Mouse (Mus musculus): ENCODE results near the gene Gm21987. TPM values are rescaled to one million over a fixed set of nuclear protein-coding genes. Genes with fewer than 3 reads are reported as not detected.

Gene Gm21987
- polyA plus RNA-seq (2015; fragmentation: Nextera tagmentation; extraction: Ambion mirVana), result not detected in 2 replicates

DNA sequence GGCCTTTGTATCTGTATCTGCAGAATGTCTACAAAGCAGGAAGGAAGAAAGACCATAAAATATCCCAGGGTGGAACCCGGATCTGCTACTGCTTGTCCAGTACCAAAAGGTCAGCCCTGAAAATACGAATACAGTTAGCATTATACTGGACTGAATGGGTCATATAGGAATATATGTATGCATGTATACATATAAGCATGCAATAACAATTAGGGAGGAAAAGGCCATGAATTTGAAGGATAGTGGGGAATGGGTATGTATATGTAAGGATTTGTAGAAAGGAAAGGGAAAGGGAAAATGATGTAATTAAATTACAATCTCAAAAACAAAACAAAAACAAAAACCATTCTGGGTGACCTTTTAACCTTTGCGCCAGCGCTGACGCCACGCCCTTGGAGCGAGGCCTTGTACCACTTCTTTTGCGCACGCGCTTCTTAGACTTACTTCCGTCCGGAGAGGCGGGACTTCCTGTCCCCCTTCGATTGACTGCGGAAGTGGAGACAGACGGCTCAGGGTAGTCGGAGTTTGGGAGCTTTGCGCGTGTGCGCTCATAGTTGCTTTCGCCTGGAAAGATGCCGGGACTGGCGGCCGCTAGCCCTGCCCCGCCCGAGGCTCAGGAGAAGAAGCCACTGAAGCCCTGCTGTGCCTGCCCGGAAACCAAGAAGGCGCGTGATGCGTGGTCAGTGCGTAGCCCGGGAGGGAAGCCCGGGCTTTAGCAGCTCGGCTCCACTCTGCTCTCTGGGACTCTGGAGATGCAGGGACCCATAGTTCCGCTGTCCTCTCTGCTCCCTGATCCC is at the start of gene Gm21987, which contains the start of gene Cox17:
Gene Gm21987, plus strand, starts transcription at position 512 of the 797 bp plus-strand sequence.
Gene Cox17, plus strand, starts transcription at position 463 of the 797 bp plus-strand sequence.
- peak within 1 kb of the TSS; percentile 80 for H3K4me2 ChIP-seq (ENCODE audit: low read depth, low read length)
- no peaks in the 10 kb centered on the region for H3K9me3 ChIP-seq (replicated peaks; ENCODE audit: control insufficient read depth, low read length)
- H3K27ac ChIP-seq (ENCODE audit: low read length), result peak within 1 kb of the TSS; percentile 91
- peak within 1 kb of the TSS; percentile 95 for H3K9ac ChIP-seq (ENCODE audit: low read depth, low read length)
- peak within 1 kb of the TSS; percentile 96 for H3K4me3 ChIP-seq (ENCODE audit: low read depth, low read length)
- peaks cover 40% of the 10 kb centered on the region for H3K4me1 ChIP-seq (ENCODE audit: control insufficient read depth, low read depth, low read length)
- H3K27me3 ChIP-seq (ENCODE audit: control insufficient read depth, insufficient read depth, low read depth, low read length), result no peaks in the 10 kb centered on the region
- 2% methylated on average over 35 of the region's 35 CpGs for WGBS (ENCODE audit: insufficient replicate concordance)
- peaks cover 26% of the 10 kb centered on the region for H3K36me3 ChIP-seq (ENCODE audit: control insufficient read depth, insufficient read depth)
- ATAC-seq (ENCODE audit: low read depth), result peak; percentile 94

DNA sequence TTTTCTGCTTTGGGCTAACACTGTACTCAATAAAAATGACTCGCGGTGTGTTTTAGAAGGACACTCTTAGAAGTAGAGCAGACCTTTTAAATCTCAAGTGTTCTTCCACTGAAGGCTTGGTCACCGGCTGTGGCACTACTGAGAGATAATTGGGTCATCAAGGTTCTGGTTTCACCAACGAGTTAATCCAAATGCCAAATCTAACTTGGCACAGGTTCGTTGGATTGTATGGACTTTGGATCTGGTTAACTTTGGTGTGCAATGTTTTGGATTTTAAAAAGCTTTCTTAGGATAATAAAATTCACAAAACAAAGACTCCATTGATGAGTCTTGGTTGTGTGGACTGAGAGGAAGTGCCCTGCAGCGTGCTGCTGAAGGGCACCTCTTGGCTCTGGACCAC is 48.4 kb upstream of the Gm21987 start:
- no peak overlapping the region for H3K4me2 ChIP-seq (ENCODE audit: low read depth, low read length)
- H3K4me1 ChIP-seq (ENCODE audit: control insufficient read depth, low read depth, low read length), result no peaks in the 10 kb centered on the region; the same call in 1 of the 2 replicates
- H3K27ac ChIP-seq (ENCODE audit: low read length), result no peak overlapping the region
- H3K9ac ChIP-seq (ENCODE audit: low read depth, low read length), result no peak overlapping the region
- H3K27me3 ChIP-seq (ENCODE audit: control insufficient read depth, insufficient read depth, low read depth, low read length), result no peaks in the 10 kb centered on the region
- H3K9me3 ChIP-seq (replicated peaks; ENCODE audit: control insufficient read depth, low read length), result no peaks in the 10 kb centered on the region
- 74% methylated on average over 6 of the region's 6 CpGs for WGBS (ENCODE audit: insufficient replicate concordance)
- ATAC-seq (ENCODE audit: low read depth), result no peak
- H3K36me3 ChIP-seq (ENCODE audit: control insufficient read depth, insufficient read depth), result no peaks in the 10 kb centered on the region
- no peak overlapping the region for H3K4me3 ChIP-seq (ENCODE audit: low read depth, low read length)

DNA sequence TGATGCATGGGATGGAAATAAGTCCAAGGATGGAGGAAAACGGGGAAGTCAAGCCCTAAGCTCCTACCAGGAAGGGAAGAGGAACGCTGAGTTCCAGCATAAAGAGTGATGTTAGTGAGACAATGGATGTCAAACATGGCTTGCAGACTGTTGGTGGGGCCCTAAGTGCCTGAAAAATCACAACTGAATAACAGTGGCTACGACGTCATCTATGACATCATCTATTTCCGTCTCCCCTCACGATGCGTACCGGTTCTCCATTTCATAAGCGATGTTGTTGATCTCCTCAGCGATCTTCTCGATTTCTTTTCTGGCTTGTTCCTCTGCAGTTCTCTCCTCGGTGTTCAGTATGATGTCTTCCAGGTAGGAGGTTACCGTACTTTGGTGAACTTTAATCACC is 44.5 kb upstream of the Gm21987 start:
- Histone ChIP-seq H3K9ac (ENCODE audit: low read depth, low read length) (no peak overlapping the region), H3K4me2 (ENCODE audit: low read depth, low read length) (no peak overlapping the region), H3K27me3 (ENCODE audit: control insufficient read depth, insufficient read depth, low read depth, low read length) (no peaks in the 10 kb centered on the region), H3K27ac (ENCODE audit: low read length) (no peak overlapping the region), H3K36me3 (ENCODE audit: control insufficient read depth, insufficient read depth) (no peaks in the 10 kb centered on the region), H3K9me3 (replicated peaks; ENCODE audit: control insufficient read depth, low read length) (no peaks in the 10 kb centered on the region), H3K4me1 (ENCODE audit: control insufficient read depth, low read depth, low read length) (no peaks in the 10 kb centered on the region), H3K4me3 (ENCODE audit: low read depth, low read length) (no peak overlapping the region)
- 77% methylated on average over 13 of the region's 13 CpGs for WGBS (ENCODE audit: insufficient replicate concordance)
- no peak for ATAC-seq (ENCODE audit: low read depth)

DNA sequence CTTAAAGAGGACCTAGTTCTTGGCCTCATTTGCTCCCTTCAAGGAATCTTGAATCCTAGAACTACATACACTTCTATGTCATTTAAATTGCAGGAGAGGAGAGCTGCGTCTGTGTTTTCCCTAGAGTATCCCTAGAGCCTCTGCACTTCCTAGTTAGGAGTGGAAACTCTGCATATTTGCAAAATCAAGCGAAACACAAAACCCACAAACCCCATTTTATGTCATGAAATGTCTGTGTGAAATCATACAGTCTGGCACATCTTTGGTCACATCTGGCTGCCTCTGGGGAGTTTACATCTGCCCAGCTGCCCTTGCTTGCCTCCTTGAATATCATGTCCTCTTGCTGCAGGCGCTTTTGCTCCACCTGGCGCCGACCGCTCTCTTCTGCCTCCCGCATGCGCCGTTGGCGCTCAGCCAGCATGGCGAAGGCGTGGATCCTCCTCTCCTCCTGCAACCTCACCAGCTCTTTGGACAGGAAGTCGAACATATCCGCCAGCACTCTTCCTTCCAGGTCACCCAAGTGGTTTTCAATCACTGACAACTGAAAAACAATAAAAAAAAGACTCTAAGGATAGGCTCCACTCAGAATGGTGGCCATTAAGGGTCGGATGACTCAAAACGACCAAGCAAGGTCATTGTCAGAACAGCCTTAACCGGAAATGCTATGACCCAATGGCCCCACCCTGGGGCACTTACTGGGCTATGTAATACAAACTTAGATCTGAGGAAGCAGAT is 42.2 kb upstream of the Gm21987 start:
- Histone ChIP-seq H3K4me2 (ENCODE audit: low read depth, low read length) (no peak overlapping the region), H3K4me1 (ENCODE audit: control insufficient read depth, low read depth, low read length) (no peaks in the 10 kb centered on the region), H3K36me3 (ENCODE audit: control insufficient read depth, insufficient read depth) (no peaks in the 10 kb centered on the region), H3K4me3 (ENCODE audit: low read depth, low read length) (no peak overlapping the region), H3K9ac (ENCODE audit: low read depth, low read length) (no peak overlapping the region), H3K9me3 (replicated peaks; ENCODE audit: control insufficient read depth, low read length) (no peaks in the 10 kb centered on the region), H3K27ac (ENCODE audit: low read length) (no peak overlapping the region), H3K27me3 (ENCODE audit: control insufficient read depth, insufficient read depth, low read depth, low read length) (no peaks in the 10 kb centered on the region)
- ATAC-seq (ENCODE audit: low read depth), result 0 out of 2 replicates have a peak, but pooled peaks have one; percentile 27
- 65% methylated on average over 17 of the region's 17 CpGs for WGBS (ENCODE audit: insufficient replicate concordance)

DNA sequence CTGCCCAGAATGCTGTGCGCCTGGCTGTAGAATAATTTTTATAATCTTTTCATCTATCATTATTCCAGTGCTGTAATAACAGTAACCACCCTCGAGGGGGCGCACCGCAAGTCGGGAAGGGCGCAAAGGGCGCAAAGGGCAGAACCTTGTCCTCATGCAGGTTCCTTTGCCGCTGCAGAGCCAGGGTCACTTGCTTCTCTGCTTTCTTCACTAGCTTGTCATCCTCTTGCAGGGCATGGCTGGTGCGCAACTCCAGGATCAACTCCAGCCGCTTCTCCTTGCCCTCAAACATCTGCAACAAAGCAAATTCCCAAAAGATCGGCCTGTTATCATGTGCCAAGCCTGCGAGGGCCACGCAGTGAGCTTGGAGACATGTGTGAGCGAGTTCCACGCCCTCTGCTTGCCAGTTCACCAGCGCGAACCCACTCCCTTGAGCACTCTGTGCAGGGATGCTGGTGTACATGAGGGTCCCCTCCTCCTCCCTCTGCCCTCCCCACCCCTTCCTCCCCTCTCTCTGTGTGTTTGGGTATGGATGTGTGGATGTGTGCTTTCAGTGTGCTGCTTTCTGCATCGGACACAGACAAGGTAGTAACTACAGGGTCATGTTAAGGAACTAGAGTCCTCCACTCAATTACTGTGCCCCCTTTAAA is 40.1 kb upstream of the Gm21987 start:
- 45% methylated on average over 18 of the region's 18 CpGs for WGBS (ENCODE audit: insufficient replicate concordance)
- no peak for ATAC-seq (ENCODE audit: low read depth)
- H3K4me3 ChIP-seq (ENCODE audit: low read depth, low read length), result no peak overlapping the region
- no peak overlapping the region for H3K4me2 ChIP-seq (ENCODE audit: low read depth, low read length)
- H3K27ac ChIP-seq (ENCODE audit: low read length), result no peak overlapping the region
- H3K36me3 ChIP-seq (ENCODE audit: control insufficient read depth, insufficient read depth), result no peaks in the 10 kb centered on the region
- no peaks in the 10 kb centered on the region for H3K9me3 ChIP-seq (replicated peaks; ENCODE audit: control insufficient read depth, low read length)
- no peaks in the 10 kb centered on the region for H3K27me3 ChIP-seq (ENCODE audit: control insufficient read depth, insufficient read depth, low read depth, low read length)
- no peaks in the 10 kb centered on the region for H3K4me1 ChIP-seq (ENCODE audit: control insufficient read depth, low read depth, low read length)
- no peak overlapping the region for H3K9ac ChIP-seq (ENCODE audit: low read depth, low read length)

DNA sequence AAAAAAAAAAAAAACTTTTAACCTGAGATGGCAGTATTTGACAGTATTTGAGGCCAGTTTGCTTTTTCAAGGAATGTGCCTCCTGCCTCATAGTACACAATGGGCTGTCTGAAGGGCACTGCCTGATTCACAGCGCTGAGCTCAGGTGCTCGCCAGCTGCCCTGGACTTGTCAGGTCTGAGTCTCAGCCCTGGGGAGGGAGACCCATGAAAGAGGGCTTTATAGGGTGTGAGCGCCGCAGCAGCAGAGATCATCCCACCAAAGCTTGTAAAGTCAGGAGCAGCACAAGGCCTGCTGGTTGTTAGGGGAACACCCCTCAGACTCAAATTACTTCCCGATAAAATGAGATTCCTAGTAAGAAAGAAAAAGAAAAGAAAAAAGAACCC is 39.6 kb upstream of the Gm21987 start:
- Histone ChIP-seq H3K4me2 (ENCODE audit: low read depth, low read length) (no peak overlapping the region), H3K9me3 (replicated peaks; ENCODE audit: control insufficient read depth, low read length) (no peaks in the 10 kb centered on the region), H3K27me3 (ENCODE audit: control insufficient read depth, insufficient read depth, low read depth, low read length) (no peaks in the 10 kb centered on the region), H3K4me1 (ENCODE audit: control insufficient read depth, low read depth, low read length) (no peaks in the 10 kb centered on the region), H3K4me3 (ENCODE audit: low read depth, low read length) (no peak overlapping the region), H3K36me3 (ENCODE audit: control insufficient read depth, insufficient read depth) (no peaks in the 10 kb centered on the region), H3K9ac (ENCODE audit: low read depth, low read length) (no peak overlapping the region), H3K27ac (ENCODE audit: low read length) (no peak overlapping the region)
- ATAC-seq (ENCODE audit: low read depth), result no peak
- 59% methylated on average over 5 of the region's 5 CpGs for WGBS (ENCODE audit: insufficient replicate concordance)

DNA sequence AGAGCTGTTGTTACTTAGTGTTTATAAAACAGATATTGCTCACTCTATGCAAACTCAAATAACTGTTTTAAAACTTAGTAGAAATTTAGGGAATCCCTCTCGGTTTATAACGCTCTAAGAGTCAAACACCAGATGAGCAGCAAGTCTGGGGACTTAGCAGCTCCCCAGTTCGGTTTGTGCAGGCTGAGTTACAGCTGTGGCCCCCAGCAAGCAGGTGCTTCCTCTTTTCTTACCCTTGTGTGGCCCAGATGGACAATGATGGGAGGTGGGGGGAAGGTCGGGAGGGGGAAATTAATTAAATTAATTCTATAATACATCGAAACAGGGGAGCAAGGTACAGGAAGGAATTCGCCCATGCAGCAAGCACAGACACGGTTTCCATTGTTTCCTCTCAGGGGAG is 39.2 kb upstream of the Gm21987 start:
- Histone ChIP-seq H3K9me3 (replicated peaks; ENCODE audit: control insufficient read depth, low read length) (no peaks in the 10 kb centered on the region), H3K4me2 (ENCODE audit: low read depth, low read length) (no peak overlapping the region), H3K9ac (ENCODE audit: low read depth, low read length) (no peak overlapping the region), H3K27me3 (ENCODE audit: control insufficient read depth, insufficient read depth, low read depth, low read length) (no peaks in the 10 kb centered on the region), H3K4me3 (ENCODE audit: low read depth, low read length) (no peak overlapping the region), H3K4me1 (ENCODE audit: control insufficient read depth, low read depth, low read length) (no peaks in the 10 kb centered on the region), H3K36me3 (ENCODE audit: control insufficient read depth, insufficient read depth) (no peaks in the 10 kb centered on the region), H3K27ac (ENCODE audit: low read length) (no peak overlapping the region)
- ATAC-seq (ENCODE audit: low read depth), result no peak
- WGBS (ENCODE audit: insufficient replicate concordance), result 24% methylated on average over 7 of the region's 7 CpGs

DNA sequence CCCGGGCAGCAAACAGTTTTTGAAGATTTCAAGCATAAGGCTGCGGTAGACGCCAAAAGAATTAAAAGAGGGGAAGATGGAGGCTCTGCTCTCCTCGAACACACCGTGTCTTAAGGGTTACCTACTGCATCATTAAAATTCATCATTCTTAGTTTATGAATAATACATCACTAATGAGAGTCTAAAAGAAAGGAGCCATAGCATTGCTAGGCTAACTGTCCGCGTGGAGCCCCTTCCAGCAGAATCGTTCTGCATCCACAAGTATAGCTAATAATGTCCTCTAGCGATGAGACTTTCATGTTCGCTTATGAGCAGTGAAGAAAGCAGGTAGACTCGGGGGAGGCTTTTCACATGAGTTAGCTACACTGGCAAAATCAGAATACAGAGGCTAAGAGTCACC is 38.6 kb upstream of the Gm21987 start:
- H3K4me1 ChIP-seq (ENCODE audit: control insufficient read depth, low read depth, low read length), result no peaks in the 10 kb centered on the region
- no peak overlapping the region for H3K27ac ChIP-seq (ENCODE audit: low read length)
- H3K36me3 ChIP-seq (ENCODE audit: control insufficient read depth, insufficient read depth), result no peaks in the 10 kb centered on the region
- H3K9ac ChIP-seq (ENCODE audit: low read depth, low read length), result no peak overlapping the region
- 74% methylated on average over 11 of the region's 11 CpGs for WGBS (ENCODE audit: insufficient replicate concordance)
- no peak overlapping the region for H3K4me3 ChIP-seq (ENCODE audit: low read depth, low read length)
- no peak overlapping the region for H3K4me2 ChIP-seq (ENCODE audit: low read depth, low read length)
- H3K9me3 ChIP-seq (replicated peaks; ENCODE audit: control insufficient read depth, low read length), result no peaks in the 10 kb centered on the region
- ATAC-seq (ENCODE audit: low read depth), result no peak
- no peaks in the 10 kb centered on the region for H3K27me3 ChIP-seq (ENCODE audit: control insufficient read depth, insufficient read depth, low read depth, low read length)
